Mouse (Mus musculus) cerebellum, adult 8-10 months (tissue): ENCODE data around the gene Nanos2.

ENCODE experiments used
- DNase-seq: peaks from one replicate; pipeline ENCODE4 v3.0.0; 2022

Gene Nanos2

DNA sequence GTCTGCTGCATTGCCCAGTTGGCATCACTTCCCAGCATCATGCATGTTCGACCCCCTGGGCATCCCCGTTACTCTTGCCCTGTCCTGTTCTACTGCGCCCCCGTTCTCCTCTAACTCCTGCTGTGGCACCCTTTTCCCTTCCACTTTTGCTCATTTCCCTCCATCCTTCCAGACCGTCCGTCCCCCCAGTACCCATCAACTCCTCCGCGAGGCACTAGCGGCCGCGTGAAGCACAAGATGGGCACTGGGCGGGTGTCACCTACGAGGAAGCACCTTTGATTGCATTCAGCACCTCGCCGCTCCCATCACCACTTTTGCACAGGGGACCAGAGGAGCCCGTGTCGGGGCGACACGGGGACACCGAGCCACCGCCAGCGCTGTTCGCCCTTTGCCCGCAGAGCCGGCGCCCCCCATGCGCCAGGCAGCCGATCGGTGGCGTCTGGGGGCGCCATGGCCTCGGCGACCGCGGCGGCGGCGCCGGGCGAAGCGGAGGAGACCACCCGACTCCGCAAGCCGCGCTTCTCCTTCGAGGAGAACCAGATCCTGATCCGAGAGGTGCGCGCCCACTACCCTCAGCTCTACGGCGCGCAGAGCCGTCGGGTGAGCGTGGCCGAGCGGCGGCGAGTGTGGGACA is 4.6 kb downstream of the Nanos2 start:
- DNase-seq, result peak; percentile 68

- DNase-seq, result peak; percentile 60
Observed at GRCm38 (mm10) chr7:18992294-18992675, 5.1 kb downstream of the Nanos2 start.

- DNase-seq, result peak; percentile 15
Observed at GRCm38 (mm10) chr7:18993036-18993435, 5.8 kb downstream of the Nanos2 start.

DNA sequence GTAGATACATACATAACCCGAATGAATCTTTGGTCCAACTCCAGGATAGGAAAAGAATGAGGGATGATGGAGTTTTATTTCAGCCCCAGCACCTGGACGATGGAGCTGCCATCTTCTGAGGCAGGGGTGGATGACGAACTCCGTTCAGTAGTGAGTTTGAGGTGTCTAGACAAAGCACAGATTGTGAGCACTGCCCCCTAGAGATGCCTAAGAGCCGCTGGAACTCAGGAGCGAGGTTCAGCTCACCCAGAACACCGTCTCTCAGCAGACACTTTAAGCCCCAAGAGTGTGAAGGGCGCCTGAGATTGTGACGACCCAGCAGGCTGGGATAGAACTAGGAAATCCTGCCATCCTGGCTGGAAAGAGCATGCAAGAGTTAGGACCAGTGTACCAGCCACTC is 11.6 kb downstream of the Nanos2 start:
- no peak for DNase-seq

DNA sequence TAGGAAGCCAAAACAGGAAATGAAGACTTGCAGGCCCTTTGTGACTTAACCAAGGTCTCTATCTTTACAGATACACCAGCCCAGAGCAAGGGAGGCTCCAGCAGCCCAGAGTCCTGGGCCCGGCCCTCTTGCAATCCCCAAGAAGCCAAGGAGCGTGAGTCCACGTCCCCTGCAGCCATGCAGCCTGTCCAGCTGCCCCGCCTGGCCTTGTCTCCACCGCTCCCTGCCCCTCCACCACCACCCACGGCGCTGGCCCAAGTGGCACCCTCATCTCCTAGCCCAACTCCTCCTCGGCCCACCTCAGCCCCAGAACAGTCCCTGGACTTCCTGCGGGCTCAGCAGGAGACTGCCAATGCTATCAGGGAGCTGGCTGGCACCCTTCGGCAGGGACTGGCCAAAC is 13.2 kb downstream of the Nanos2 start:
- no peak for DNase-seq

DNA sequence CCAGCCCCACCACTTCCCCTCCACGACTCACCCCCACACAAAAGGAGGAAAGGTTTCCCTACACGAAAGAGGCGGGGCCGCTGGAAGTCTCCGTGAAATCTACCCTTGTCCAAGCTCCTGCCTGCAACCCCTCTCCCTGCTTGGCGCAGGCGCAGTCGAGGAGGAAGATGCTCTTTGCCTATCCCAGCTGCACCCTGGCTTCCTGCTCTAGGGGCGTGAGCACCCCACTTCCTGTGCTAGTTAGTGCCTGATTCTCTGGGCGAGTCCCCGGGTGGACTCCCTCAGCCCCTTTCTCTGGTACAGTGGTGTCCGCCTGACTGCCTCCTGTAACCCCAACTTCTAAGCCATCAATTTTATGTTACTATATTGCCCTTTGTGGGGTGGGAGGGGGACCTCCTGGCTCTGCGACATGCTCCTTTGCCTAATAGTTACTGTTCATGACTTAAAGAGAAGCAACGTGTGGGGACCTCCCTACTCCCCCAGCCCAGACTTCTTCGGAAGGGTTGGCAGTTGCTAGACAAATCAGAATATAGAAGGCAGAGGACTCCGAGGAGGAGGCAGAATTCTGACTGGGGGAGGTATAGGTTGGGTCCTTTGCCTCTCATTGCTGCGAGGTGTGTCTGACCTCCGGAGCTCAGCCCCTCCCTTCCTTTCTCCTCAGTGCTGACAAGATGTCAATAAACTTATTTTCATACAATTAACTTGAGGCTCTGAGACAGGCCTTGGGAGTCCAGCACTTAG is 14.0 kb downstream of the Nanos2 start:
- no peak for DNase-seq

GRCm38 (mm10) chr7:19001807-19002085 is 14.5 kb downstream of the Nanos2 start:
- DNase-seq, result no peak

DNA sequence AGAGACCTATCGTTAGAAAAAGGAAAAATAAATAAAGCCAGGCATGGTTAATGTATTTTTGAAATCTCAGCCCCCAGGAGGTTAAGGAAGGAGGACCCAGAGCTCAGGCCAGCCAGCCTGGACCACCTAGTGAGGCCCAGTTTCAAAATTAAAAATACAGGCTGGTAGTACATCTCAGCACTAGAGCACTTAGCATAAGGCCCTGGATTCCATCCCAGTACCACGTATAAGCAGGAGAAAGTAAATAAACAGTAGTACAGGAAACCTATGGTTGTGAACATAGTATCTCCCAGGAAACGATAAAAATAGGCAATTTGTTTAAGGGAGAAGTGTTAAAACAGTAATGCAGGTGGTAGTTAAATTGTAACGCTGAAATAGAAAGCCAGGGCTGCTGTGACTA is 14.9 kb downstream of the Nanos2 start:
- DNase-seq, result no peak

DNA sequence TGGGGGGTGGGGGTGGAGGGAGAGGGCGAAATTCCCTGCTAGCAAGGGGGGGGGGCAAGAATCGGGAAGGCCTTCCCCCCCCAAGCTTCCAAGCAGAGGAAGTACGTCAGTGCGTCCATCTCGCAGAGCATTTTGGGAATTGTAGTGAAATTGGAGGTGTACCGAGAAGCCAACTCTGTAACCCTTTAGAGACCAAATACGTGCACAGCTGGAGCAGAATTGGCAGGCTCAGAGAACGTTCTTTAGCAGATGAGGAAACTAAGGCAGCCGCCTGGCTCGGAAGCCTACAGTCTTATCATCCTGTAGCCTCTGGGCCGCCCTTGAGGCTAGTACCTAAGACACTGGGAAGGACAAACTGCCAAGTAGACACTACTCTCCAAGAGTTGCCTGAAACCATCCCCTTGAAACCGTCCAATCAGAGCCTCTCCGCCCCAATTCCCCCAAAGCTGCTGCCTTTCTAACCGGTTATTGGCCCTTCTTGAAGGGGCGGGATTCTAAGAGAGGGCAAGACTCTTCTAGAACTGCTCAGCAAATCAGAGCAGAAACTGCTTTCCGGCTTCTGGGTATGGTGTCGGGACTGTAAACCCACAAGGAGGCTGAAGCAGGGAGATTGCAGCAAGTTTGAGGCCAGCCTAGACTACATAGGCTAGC is 15.8 kb downstream of the Nanos2 start:
- DNase-seq, result peak; percentile 80

DNA sequence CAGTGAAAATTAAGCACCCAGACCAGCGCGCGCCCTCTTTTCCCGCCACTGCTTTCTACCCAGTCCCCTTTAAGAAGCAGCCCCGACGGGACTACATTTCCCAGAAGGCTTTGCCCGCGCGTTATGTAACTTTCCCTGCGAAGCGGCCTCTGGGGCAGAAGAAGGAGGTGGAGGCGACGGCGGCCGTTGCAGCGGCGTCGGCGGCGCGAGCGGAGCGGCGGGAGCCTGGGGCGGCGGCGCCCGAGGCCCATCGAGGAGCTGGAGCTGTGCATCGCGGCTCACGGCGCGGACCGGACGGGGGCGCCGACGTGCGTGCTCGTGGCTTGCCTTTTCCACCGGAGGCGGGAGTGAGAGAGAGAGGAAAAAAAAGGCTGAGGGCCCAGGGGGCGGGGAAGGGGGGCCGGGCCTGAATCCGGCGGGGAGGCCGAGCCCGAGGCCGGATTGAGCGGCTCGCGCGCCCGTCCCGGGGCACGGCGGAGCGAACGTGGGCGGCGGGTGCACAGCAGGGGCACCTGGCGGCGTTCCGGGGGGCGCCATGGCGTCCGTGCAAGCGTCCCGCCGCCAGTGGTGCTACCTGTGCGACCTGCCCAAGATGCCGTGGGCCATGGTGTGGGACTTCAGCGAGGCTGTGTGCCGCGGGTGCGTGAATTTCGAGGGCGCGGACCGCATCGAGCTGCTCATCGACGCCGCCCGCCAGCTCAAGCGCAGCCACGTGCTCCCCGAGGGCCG is 16.9 kb downstream of the Nanos2 start, which contains the start of gene Irf2bp1:
Gene Irf2bp1, plus strand, starts transcription at position 143 of the 729 bp plus-strand sequence.
- peak; percentile 96 for DNase-seq

DNA sequence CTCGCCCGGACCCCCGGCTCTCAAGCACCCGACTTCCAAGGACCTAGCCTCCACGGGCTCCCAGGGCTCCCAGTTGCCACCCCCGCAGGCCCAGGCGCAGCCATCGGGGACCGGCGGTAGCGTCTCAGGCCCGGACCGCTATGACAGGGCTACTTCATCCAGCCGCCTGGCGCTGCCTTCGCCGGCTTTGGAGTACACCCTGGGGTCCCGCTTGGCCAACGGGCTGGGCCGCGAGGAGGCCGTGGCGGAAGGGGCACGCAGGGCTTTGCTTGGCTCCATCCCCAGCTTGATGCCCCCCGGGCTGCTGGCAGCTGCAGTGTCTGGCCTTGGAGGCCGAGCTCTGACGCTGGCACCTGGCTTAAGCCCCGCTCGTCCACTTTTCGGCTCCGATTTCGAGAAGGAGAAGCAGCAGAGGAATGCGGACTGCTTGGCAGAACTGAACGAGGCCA is 17.5 kb downstream of the Nanos2 start:
- DNase-seq, result peak; percentile 65

DNA sequence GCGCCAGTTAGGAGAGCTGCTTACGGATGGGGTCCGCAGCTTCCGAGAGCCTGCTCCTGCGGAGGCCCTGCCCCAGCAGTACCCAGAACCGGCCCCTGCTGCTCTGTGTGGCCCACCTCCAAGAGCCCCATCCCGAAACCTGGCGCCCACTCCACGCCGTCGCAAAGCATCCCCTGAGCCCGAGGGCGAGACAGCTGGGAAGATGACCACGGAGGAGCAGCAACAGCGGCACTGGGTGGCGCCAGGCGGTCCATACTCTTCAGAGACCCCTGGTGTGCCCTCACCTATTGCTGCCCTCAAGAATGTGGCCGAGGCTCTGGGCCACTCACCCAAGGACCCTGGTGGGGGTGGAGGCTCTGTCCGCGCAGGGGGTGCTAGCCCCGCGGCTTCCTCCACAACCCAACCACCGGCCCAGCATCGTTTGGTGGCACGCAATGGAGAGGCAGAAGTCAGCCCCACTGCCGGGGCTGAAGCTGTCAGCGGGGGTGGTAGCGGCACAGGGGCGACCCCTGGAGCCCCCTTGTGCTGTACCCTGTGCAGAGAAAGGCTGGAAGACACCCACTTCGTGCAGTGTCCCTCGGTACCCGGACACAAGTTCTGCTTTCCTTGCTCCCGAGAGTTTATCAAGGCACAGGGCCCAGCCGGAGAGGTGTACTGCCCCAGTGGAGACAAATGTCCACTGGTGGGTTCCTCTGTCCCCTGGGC is 18.4 kb downstream of the Nanos2 start:
- no peak for DNase-seq

GRCm38 (mm10) chr7:19006476-19006875 is 19.3 kb downstream of the Nanos2 start:
- DNase-seq, result peak; percentile 85

DNA sequence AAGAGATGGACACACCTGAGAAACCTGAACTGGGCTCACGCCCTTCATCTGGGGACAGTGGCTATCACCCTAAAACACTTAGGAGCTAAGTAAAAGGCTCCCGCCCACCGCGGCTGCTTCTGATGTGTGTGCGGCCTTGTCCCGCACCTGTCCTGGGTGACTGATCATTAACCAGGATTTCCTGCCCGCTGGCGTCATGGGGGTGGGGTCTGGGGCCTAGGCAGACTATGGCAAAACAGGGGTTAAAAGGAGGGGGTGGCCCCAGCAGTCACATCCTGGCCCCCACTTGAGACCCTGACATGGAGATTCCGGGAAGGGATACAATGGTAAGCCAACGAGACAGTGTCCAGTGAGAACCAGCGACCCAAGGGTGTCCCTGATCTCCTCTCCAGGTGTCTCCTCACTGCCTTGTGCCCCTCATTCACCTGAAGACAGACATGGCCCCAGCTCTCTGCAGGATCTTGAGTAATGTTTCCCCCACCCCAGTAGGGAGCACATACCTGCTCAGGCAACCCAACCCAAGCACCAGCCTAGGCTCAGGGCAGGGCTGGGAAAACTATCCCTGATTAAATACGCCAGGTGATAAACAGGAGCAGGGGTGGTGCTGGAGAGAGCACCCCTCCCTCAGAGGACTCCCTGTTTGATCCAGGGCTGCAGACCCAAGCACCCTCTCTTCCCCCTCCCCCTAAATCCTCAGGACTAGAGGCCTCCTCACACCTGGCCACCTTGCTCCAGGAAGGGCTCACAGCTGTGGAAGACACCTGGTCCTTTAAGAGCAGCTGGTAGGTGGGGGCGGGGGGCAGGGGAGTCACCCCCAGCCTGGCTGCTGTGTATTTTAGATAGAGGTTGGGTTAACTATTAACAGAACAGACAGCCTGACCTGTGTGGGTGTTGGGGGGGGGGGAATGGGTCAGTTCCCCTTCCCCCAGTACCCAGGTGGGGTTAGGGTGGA is 20.1 kb downstream of the Nanos2 start:
- DNase-seq, result no peak

DNA sequence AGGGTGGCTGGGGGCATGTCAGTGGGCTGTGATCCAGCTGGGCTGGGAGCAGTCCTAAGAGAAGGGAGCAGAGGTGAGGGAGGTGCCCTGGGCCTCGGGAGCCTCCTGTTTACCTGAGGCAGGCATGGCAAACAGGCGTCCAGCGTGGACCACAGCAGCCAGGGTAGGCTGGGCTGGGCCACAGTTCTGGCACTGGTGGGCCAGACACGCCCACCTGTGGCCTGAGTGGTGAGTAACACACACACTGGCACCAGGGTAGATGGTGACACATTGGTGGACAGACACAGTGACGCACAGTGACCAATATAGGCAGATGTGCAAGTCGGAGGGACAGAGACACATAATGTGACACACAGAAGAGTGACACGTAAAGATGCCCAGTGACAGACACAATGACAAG is 23.4 kb downstream of the Nanos2 start:
- DNase-seq, result no peak

GRCm38 (mm10) chr7:19012025-19012621 is 24.9 kb downstream of the Nanos2 start:
- no peak for DNase-seq

- DNase-seq, result no peak
Observed at GRCm38 (mm10) chr7:19012882-19013281, 25.7 kb downstream of the Nanos2 start.

GRCm38 (mm10) chr7:19014452-19014851 is 27.3 kb downstream of the Nanos2 start:
- no peak for DNase-seq

DNA sequence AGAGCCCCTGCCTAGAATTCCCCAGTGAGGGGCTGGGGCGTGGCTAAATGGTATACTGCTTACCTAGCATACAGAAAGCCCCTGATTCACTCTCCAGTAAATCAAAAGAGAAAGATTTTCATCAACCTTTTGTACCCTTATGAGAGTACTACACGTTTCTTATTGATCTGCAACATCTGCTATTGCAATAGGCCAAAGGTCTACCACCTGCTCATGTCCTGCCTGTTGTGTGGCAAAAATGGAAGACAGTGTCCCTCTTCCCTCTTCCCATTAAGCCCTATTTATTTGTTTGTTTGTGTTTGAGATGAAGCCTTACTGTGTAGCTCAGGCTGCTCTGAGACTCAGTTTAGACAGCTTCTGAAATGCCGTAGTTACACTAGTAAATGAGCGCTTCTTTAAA is 28.8 kb downstream of the Nanos2 start:
- DNase-seq, result no peak

DNA sequence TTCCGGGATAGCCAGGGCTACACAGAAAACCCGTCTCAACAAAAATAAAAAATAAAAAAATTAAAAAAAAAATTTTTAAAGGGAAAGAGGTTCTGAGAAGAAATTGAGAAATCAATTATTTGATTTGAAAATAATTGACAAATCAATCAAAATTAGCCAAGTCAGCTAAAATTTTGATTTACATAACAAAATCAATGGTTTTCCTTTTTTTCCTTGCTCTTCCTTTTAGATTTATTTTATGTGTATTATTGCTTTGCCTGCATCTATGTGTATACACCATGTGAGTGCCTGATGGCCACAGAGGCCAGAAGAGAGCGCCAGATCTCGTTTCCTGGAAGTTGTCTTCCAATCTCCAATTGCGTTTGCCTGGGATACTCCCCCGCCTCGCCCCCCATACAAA is 30.7 kb downstream of the Nanos2 start:
- DNase-seq, result no peak

DNA sequence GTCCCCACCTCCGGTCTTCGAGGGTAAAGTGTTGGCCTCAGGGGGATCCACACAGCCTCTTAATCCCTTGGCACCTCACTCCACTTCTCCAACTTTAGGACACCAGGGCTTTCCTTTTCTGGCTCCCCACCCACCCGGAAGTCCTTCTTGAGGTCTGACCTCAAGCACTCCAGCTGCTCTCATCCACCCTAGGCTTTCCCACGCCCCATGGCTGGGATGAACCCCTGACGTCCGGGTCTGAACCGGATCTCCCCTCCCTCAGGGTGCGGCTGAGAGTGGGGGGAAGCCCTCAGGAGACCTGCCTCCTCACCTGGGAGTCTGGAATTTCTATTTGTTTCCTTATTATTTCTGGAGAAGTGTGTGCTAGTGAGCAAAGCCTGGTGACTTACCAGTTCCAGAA is 33.8 kb downstream of the Nanos2 start:
- DNase-seq, result no peak
